Mouse (Mus musculus) G1E (cell line): ENCODE measurements around the gene Ggct.

Source experiments
- CTCF ChIP-seq: IDR thresholded peaks from 2 replicates; pipeline ENCODE4 v1.5.1; 2012; ENCODE audit warnings: low read depth, low read length, inconsistent platforms, mixed read lengths
- GATA1 ChIP-seq: IDR thresholded peaks from 2 replicates; pipeline ENCODE4 v1.6.1; 2012; ENCODE audit warnings: borderline replicate concordance, low read length, inconsistent platforms, mixed read lengths
- POLR2AphosphoS5 ChIP-seq: IDR thresholded peaks from 2 replicates; pipeline ENCODE4 v1.6.1; 2012; ENCODE audit warnings: low read depth, low read length, inconsistent platforms; ENCODE audit not compliant: insufficient replicate concordance
- TAL1 ChIP-seq: conservative IDR thresholded peaks from 2 replicates; pipeline ENCODE4 v1.6.1; 2012; ENCODE audit warnings: low read depth, low read length, inconsistent platforms, mixed read lengths

- TF ChIP-seq CTCF (peak; percentile 12; the same call in 1 of the 2 replicates), TAL1 (no peak), POLR2AphosphoS5 (no peak), GATA1 (no peak)
Observed at GRCm38 (mm10) chr6:54974501-54974900, 18.2 kb downstream of the Ggct start.
